Mouse (Mus musculus) kidney, adult 2 months (tissue): ENCODE data around the gene Krt4. TPM values are rescaled to one million over a fixed set of nuclear protein-coding genes. Genes with fewer than 3 reads are reported as not detected.

Experiments used
- DNase-seq: peaks from one replicate; pipeline ENCODE4 v3.0.0; 2021
- H3K27ac ChIP-seq: fragments of 200-500 bp; 2 replicates; pipeline ENCODE4 v1.5.1; 2012; ENCODE audit warnings: low read depth, low read length, control low read depth, inconsistent platforms; ENCODE audit not compliant: insufficient read depth
- H3K27me3 ChIP-seq: fragments of 200-500 bp; replicated peaks from 2 replicates; pipeline ENCODE4 v1.6.1; 2012; ENCODE audit warnings: mild to moderate bottlenecking, moderate library complexity, low read length, inconsistent platforms; ENCODE audit not compliant: control insufficient read depth, insufficient read depth
- H3K36me3 ChIP-seq: fragments of 200-500 bp; 2 replicates; pipeline ENCODE4 v1.6.1; 2012; ENCODE audit warnings: mild to moderate bottlenecking, moderate library complexity, low read length, inconsistent platforms; ENCODE audit not compliant: control insufficient read depth, insufficient read depth
- H3K4me1 ChIP-seq: fragments of 200-500 bp; 2 replicates; pipeline ENCODE4 v1.6.1; 2011; ENCODE audit warnings: low read length; ENCODE audit not compliant: control insufficient read depth, insufficient read depth
- H3K4me3 ChIP-seq: fragments of 200-500 bp; 2 replicates; pipeline ENCODE4 v1.5.1; 2011; ENCODE audit warnings: mild to moderate bottlenecking, low read depth, low read length, control low read depth; ENCODE audit not compliant: insufficient read depth
- CTCF ChIP-seq: fragments of 200-500 bp; conservative IDR thresholded peaks from 2 replicates; pipeline ENCODE4 v1.5.1; 2011; ENCODE audit warnings: low read depth, mild to moderate bottlenecking, control low read depth, low read length, moderate library complexity, mixed read lengths; ENCODE audit not compliant: insufficient read depth, insufficient read length
- POLR2A ChIP-seq: fragments of 200-500 bp; IDR thresholded peaks from one replicate; pipeline ENCODE4 v1.6.1; 2011; ENCODE audit warnings: low read depth, low read length, control low read depth
- WGBS: fragments of 180-500 bp; shearing (Covaris S2); methylation state at CpG from one replicate; pipeline ENCODE4 v1.1.7; 2018; 5-methylcytosine and 5-hydroxymethylcytosine counted together
- polyA plus RNA-seq: library from polyadenylated mRNA; depleted of rRNA; stranded (reverse); fragments of >200 nt; gene quantifications from 2 replicates; pipeline ENCODE4 v1.2.3, GENCODE M21; 2012; rRNA removed

The Krt4 gene
- polyA plus RNA-seq, 1 experiment = not detected

- TF ChIP-seq CTCF (no peak), POLR2A (no peak)
- H3K4me3 ChIP-seq = no peak within 1 kb of the TSS
- no peaks in the 10 kb centered on the region for H3K36me3 ChIP-seq
These were observed 31.7 kb downstream of the Krt4 start, which contains the start of gene Krt76 for GRCm38 (mm10) chr15:101892820-101893219. Gene Krt76, minus strand, starts transcription at chr15:101892920.

DNA sequence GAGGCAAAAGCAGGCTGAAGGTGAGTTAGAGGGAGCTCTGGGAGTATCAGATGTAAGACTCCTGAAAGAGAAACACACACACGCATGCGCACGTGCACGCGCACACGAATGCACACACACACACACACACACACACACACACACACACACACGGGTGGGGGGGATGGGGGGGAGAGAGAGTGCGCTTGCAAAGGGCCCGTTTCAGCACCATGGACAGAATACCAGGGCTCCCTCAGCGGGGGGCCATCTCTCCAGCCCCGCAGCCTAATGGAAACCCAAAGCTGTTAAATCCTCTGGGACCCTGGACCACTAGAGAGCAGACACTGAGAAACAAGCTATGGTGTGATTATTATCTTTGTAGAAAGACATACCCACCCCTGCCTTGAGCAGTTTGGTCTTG lies 44.8 kb downstream of the Krt4 start:
- no peak overlapping the region for H3K27ac ChIP-seq
- no peaks in the 10 kb centered on the region for H3K4me1 ChIP-seq
- no peak for DNase-seq
- TF ChIP-seq POLR2A = no peak
- no peak for TF ChIP-seq CTCF
- H3K4me3 ChIP-seq = no peak overlapping the region
- no peaks in the 10 kb centered on the region for H3K27me3 ChIP-seq
- no peaks in the 10 kb centered on the region for H3K36me3 ChIP-seq
- 11% methylated on average over 11 of the region's 11 CpGs for WGBS

More at GRCm38 (mm10) chr15:101892820-101893219, 31.7 kb downstream of the Krt4 start, which contains the start of gene Krt76:
- DNase-seq = no peak
- Histone ChIP-seq H3K27ac (no peak within 1 kb of the TSS), H3K4me1 (no peaks in the 10 kb centered on the region), H3K27me3 (no peaks in the 10 kb centered on the region)
- 65% methylated on average over 4 of the region's 4 CpGs for WGBS

DNA sequence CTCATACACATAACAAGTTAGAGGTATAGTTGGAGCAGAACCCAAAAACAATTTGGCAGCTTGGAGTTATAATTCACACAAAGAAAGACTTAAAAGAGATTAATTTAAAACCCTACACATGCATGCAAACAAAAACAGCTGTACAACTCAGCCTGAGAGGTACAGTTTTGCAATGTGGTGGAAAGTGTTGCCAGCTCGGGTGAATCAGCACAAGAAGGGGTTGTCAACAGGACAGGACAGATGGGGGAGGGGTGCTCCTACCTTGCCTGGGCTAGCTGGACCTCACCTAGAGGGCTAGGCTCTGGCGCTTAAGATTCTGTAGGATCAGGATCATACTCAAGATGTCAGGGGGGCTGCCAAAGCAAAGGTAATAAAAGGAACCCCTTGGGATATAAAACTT lies 46.5 kb downstream of the Krt4 start:
- no peak for TF ChIP-seq POLR2A
- TF ChIP-seq CTCF = no peak
- Histone ChIP-seq H3K36me3 (no peaks in the 10 kb centered on the region), H3K27ac (no peak overlapping the region), H3K4me1 (no peaks in the 10 kb centered on the region), H3K4me3 (no peak overlapping the region), H3K27me3 (no peaks in the 10 kb centered on the region)
- DNase-seq = no peak
- 61% methylated on average over 2 of the region's 2 CpGs for WGBS

DNA sequence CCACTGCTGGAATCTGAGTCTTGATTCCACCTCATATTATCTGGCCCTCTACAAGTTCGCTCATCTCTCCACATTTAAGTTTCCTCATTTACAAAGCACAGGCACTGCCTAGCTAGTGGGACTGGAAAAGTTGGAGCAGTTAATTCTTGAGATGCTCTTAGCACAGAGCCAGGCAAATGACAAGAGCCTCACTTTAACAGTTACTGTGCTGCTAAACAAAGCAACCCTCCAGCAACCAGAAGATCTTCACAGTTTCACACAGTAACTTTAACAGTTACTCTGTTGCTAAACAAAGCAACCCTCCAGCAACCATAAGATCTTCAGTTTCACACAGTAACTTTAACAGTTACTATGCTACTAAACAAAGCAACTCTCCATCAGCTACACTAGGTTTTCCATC lies 50.2 kb downstream of the Krt4 start:
- TF ChIP-seq CTCF = no peak
- no peak for TF ChIP-seq POLR2A
- 63% methylated on average over 1 of the region's 1 CpGs for whole genome bisulfite sequencing
- H3K36me3 ChIP-seq = no peaks in the 10 kb centered on the region
- no peak overlapping the region for H3K27ac ChIP-seq
- H3K4me3 ChIP-seq = no peak overlapping the region
- DNase-seq = no peak
- no peaks in the 10 kb centered on the region for H3K4me1 ChIP-seq
- no peaks in the 10 kb centered on the region for H3K27me3 ChIP-seq

- H3K4me3 ChIP-seq = no peak overlapping the region
- H3K4me1 ChIP-seq = no peaks in the 10 kb centered on the region
- no peak for DNase-seq
- H3K27ac ChIP-seq = no peak overlapping the region
- 45% methylated on average over 4 of the region's 4 CpGs for WGBS
- TF ChIP-seq CTCF (no peak), POLR2A (no peak)
- H3K36me3 ChIP-seq = no peaks in the 10 kb centered on the region
- no peaks in the 10 kb centered on the region for H3K27me3 ChIP-seq
These were observed 51.3 kb downstream of the Krt4 start for GRCm38 (mm10) chr15:101873231-101873630.

GRCm38 (mm10) chr15:101869431-101869830 lies 55.1 kb downstream of the Krt4 start, which contains the start of gene Krt77:
Gene Krt77, minus strand, starts transcription at chr15:101869705.
- Histone ChIP-seq H3K4me3 (no peak within 1 kb of the TSS), H3K27ac (no peak within 1 kb of the TSS), H3K36me3 (no peaks in the 10 kb centered on the region), H3K27me3 (no peaks in the 10 kb centered on the region), H3K4me1 (no peaks in the 10 kb centered on the region)
- WGBS = 44% methylated on average over 6 of the region's 6 CpGs
- TF ChIP-seq POLR2A (no peak), CTCF (no peak)
- DNase-seq = no peak

Other genes with a start within 250 kb of the Krt4 start
- not detected in 2 replicates for gene Krt6b, start 244.4 kb downstream of the Krt4 start, polyA plus RNA-seq
- not detected in 2 replicates for gene Krt6a, start 230.4 kb downstream of the Krt4 start, polyA plus RNA-seq
- gene Krt5, start 211.8 kb downstream of the Krt4 start, polyA plus RNA-seq = 2.6 and 4.6 TPM in 2 replicates
- not detected in 2 replicates for gene Krt71, start 181.6 kb downstream of the Krt4 start, polyA plus RNA-seq
- gene Krt72, start 138.3 kb downstream of the Krt4 start, polyA plus RNA-seq = not detected in 2 replicates
- gene Krt73, start 122.4 kb downstream of the Krt4 start, polyA plus RNA-seq = not detected in 2 replicates
- gene Krt2, start 106.6 kb downstream of the Krt4 start, polyA plus RNA-seq = not detected in 2 replicates
- 0.05 and 0.11 TPM in 2 replicates for gene Krt1, start 73.9 kb downstream of the Krt4 start, polyA plus RNA-seq
- not detected in 2 replicates for gene Krt77, start 55.0 kb downstream of the Krt4 start, polyA plus RNA-seq
- not detected in 2 replicates for gene Krt76, start 31.8 kb downstream of the Krt4 start, polyA plus RNA-seq
- gene Krt79, start 15.6 kb upstream of the Krt4 start, polyA plus RNA-seq = 0.33 and 0.37 TPM in 2 replicates
- gene Krt78, start 29.6 kb upstream of the Krt4 start, polyA plus RNA-seq = 0.02 TPM in 1 of 2 replicates, not detected in the other
- 82.8 and 88.0 TPM in 2 replicates for gene Krt8, start 79.7 kb upstream of the Krt4 start, polyA plus RNA-seq
- gene Krt18, start 103.4 kb upstream of the Krt4 start, polyA plus RNA-seq = 20.7 and 25.0 TPM in 2 replicates
- 92.1 and 124 TPM in 2 replicates for gene Eif4b, start 149.0 kb upstream of the Krt4 start, polyA plus RNA-seq
- 124 and 143 TPM in 2 replicates for gene Tns2, start 175.7 kb upstream of the Krt4 start, polyA plus RNA-seq
- gene Spryd3, start 211.5 kb upstream of the Krt4 start, polyA plus RNA-seq = 29.7 and 30.1 TPM in 2 replicates
- 18.5 and 26.8 TPM in 2 replicates for gene Igfbp6, start 219.6 kb upstream of the Krt4 start, polyA plus RNA-seq
- gene Soat2, start 225.8 kb upstream of the Krt4 start, polyA plus RNA-seq = 1.1 and 1.2 TPM in 2 replicates